Comparison of ENCODE assay signal across 22 mouse cellular contexts in genomic region chr16:90964302-90964701, GRCm38 (mm10). TPM values are rescaled to one million over a fixed set of nuclear protein-coding genes. Genes with fewer than 3 reads are reported as not detected.
DNase-seq lines count a peak whose midpoint lies in the region; ATAC-seq and TF ChIP-seq lines count a peak whose summit lies in the region.
"Had no signal": no experiment of that assay in that cellular context is flagged by ENCODE, and none has a peak within 500 bp of the region (broad histone marks: within the 10 kb centered on the region; RNA-seq: fewer than 3 reads in every experiment).

No protein-coding gene starts in this region.

- WGBS in stomach, embryonic 14.5 days, result 90% methylated on average over 10 of the region's 10 CpGs
- WGBS in stomach, postnatal 0 days, result 84% methylated on average over 10 of the region's 10 CpGs
- 34% methylated on average over 10 of the region's 10 CpGs for WGBS in liver, embryonic 15.5 days (ENCODE audit: insufficient replicate concordance)
- 93% methylated on average over 10 of the region's 10 CpGs for WGBS in midbrain, embryonic 13.5 days

- no peak for TF ChIP-seq EP300 in stomach, postnatal 0 days (optimal IDR thresholded peaks at IDR 0.05)

- no peak overlapping the region for H3K4me3 ChIP-seq in stomach, embryonic 14.5 days (ENCODE audit: low read depth, low read length)
- no peak overlapping the region for H3K4me3 ChIP-seq in stomach, postnatal 0 days (ENCODE audit: low read depth, low read length)
- peak overlapping the region; percentile 6; the same call in 1 of the 2 replicates for H3K4me3 ChIP-seq in liver, embryonic 15.5 days (replicated peaks)
- H3K4me3 ChIP-seq in midbrain, embryonic 13.5 days (replicated peaks), result no peak overlapping the region
- H3K4me3 ChIP-seq: embryonic facial prominence, embryonic 13.5 days; hindbrain, embryonic 15.5 days; midbrain, embryonic 12.5 days; myocyte; neural tube, embryonic 15.5 days had no signal

- no peak for TF ChIP-seq CTCF in stomach, postnatal 0 days (IDR thresholded peaks at IDR 0.05; ENCODE audit: low read depth)

- no peaks in the 10 kb centered on the region for H3K4me1 ChIP-seq in stomach, embryonic 14.5 days (ENCODE audit: control insufficient read depth, insufficient read depth, low read length)
- H3K4me1 ChIP-seq in stomach, postnatal 0 days (replicated peaks; ENCODE audit: control insufficient read depth, insufficient read depth), result no peaks in the 10 kb centered on the region
- H3K4me1 ChIP-seq in liver, embryonic 15.5 days (replicated peaks), result peaks cover 34% of the 10 kb centered on the region
- H3K4me1 ChIP-seq in midbrain, embryonic 13.5 days (replicated peaks), result no peaks in the 10 kb centered on the region
- H3K4me1 ChIP-seq: embryonic facial prominence, embryonic 13.5 days; hindbrain, embryonic 15.5 days; midbrain, embryonic 12.5 days; neural tube, embryonic 15.5 days had no signal

- no peak overlapping the region for H3K4me2 ChIP-seq in stomach, embryonic 14.5 days (replicated peaks; ENCODE audit: low read depth, low read length)
- H3K4me2 ChIP-seq in stomach, postnatal 0 days (replicated peaks; ENCODE audit: low read depth), result no peak overlapping the region
- H3K4me2 ChIP-seq in liver, embryonic 15.5 days, result peak overlapping the region; percentile 56
- no peak overlapping the region for H3K4me2 ChIP-seq in midbrain, embryonic 13.5 days (replicated peaks)
- H3K4me2 ChIP-seq: embryonic facial prominence, embryonic 13.5 days; hindbrain, embryonic 15.5 days; midbrain, embryonic 12.5 days; neural tube, embryonic 15.5 days had no signal

- ATAC-seq in stomach, embryonic 14.5 days (ENCODE audit: insufficient number of reproducible peaks, insufficient read depth, low FRiP score, low read depth), result peak; percentile 61; the same call in 1 of the 2 replicates
- no peak for ATAC-seq in stomach, postnatal 0 days (ENCODE audit: low FRiP score, low TSS enrichment)
- peak; percentile 89 for ATAC-seq in erythroblast, adult 5-6 weeks (replicated peaks; ENCODE audit: low FRiP score, poor library complexity, severe bottlenecking)
- peak; percentile 99 for ATAC-seq in liver, embryonic 15.5 days (ENCODE audit: insufficient read depth)
- ATAC-seq in midbrain, embryonic 13.5 days, result no peak

- peaks cover 6% of the 10 kb centered on the region; the same call in 1 of the 2 replicates for H3K36me3 ChIP-seq in stomach, embryonic 14.5 days (ENCODE audit: control insufficient read depth, insufficient read depth, low read length)
- peaks cover 6% of the 10 kb centered on the region; the same call in 1 of the 2 replicates for H3K36me3 ChIP-seq in stomach, postnatal 0 days (ENCODE audit: control insufficient read depth, insufficient read depth, low read length)
- peaks cover 79% of the 10 kb centered on the region for H3K36me3 ChIP-seq in liver, embryonic 15.5 days (replicated peaks)
- peaks cover 60% of the 10 kb centered on the region for H3K36me3 ChIP-seq in midbrain, embryonic 13.5 days

- H3K27me3 ChIP-seq in stomach, embryonic 14.5 days (ENCODE audit: control insufficient read depth, insufficient read depth, low read length), result no peaks in the 10 kb centered on the region
- no peaks in the 10 kb centered on the region for H3K27me3 ChIP-seq in stomach, postnatal 0 days (ENCODE audit: control insufficient read depth, insufficient read depth, low read length)
- H3K27me3 ChIP-seq in liver, embryonic 15.5 days, result no peaks in the 10 kb centered on the region
- no peaks in the 10 kb centered on the region for H3K27me3 ChIP-seq in midbrain, embryonic 13.5 days
- H3K27me3 ChIP-seq: embryonic facial prominence, embryonic 13.5 days; hindbrain, embryonic 15.5 days; midbrain, embryonic 12.5 days; neural tube, embryonic 15.5 days had no signal

- no peak overlapping the region for H3K27ac ChIP-seq in stomach, embryonic 14.5 days (ENCODE audit: low read length)
- no peak overlapping the region for H3K27ac ChIP-seq in stomach, postnatal 0 days (replicated peaks)
- H3K27ac ChIP-seq in liver, embryonic 15.5 days (replicated peaks), result peak overlapping the region; percentile 86
- no peak overlapping the region for H3K27ac ChIP-seq in midbrain, embryonic 13.5 days
- H3K27ac ChIP-seq: embryonic facial prominence, embryonic 13.5 days; hindbrain, embryonic 15.5 days; midbrain, embryonic 12.5 days; neural tube, embryonic 15.5 days had no signal

- no peaks in the 10 kb centered on the region for H3K9me3 ChIP-seq in stomach, embryonic 14.5 days (ENCODE audit: control insufficient read depth, low read depth, low read length)
- no peaks in the 10 kb centered on the region for H3K9me3 ChIP-seq in stomach, postnatal 0 days (ENCODE audit: control insufficient read depth, low read length)
- H3K9me3 ChIP-seq in liver, embryonic 15.5 days (replicated peaks), result no peaks in the 10 kb centered on the region
- no peaks in the 10 kb centered on the region for H3K9me3 ChIP-seq in midbrain, embryonic 13.5 days
- H3K9me3 ChIP-seq: embryonic facial prominence, embryonic 13.5 days; hindbrain, embryonic 15.5 days; midbrain, embryonic 12.5 days; neural tube, embryonic 15.5 days had no signal

- H3K9ac ChIP-seq in stomach, embryonic 14.5 days (replicated peaks; ENCODE audit: low read depth, low read length), result no peak overlapping the region
- no peak overlapping the region for H3K9ac ChIP-seq in stomach, postnatal 0 days (ENCODE audit: low read length)
- H3K9ac ChIP-seq in liver, embryonic 15.5 days, result no peak overlapping the region
- H3K9ac ChIP-seq in midbrain, embryonic 13.5 days (replicated peaks), result no peak overlapping the region
- H3K9ac ChIP-seq: embryonic facial prominence, embryonic 13.5 days; hindbrain, embryonic 15.5 days; midbrain, embryonic 12.5 days; neural tube, embryonic 15.5 days had no signal

- no peak for DNase-seq in stomach, postnatal 0 days (ENCODE audit: low spot score)
- peak; percentile 23 for DNase-seq in yolk sac, embryonic 10.5 days (ENCODE audit: low spot score)
- no peak for DNase-seq in urinary bladder, postnatal 10 days (ENCODE audit: low spot score)
- no peak for DNase-seq in gastrocnemius, postnatal 25 days
- DNase-seq: adrenal gland, adult 8-10 months; cerebellum, adult 8-10 months; kidney, adult 2 months; kidney, postnatal 14 days; left cerebral cortex, postnatal 4 days; lung, adult 2 months; lung, postnatal 4 days; right cerebral cortex, postnatal 25 days; thymus, postnatal 36 days had no signal

RNA-seq across cellular contexts. Expression of gene Cfap298, which starts 29.4 kb away (rescaled TPM):
- polyA plus RNA-seq in stomach, embryonic 14.5 days (2014; fragmentation: Nextera tagmentation; extraction: Ambion mirVana), result 36.4 and 41.2 TPM in 2 replicates
- polyA plus RNA-seq in stomach, postnatal 0 days (2015; fragmentation: Nextera tagmentation; extraction: Ambion mirVana), result 27.4 and 27.5 TPM in 2 replicates
- total RNA-seq in erythroblast, adult 5-6 weeks (2015; ENCODE audit: low replicate concordance), result 1.2 and 18.8 TPM in 2 replicates
- 7.0 and 20.1 TPM in 2 replicates for total RNA-seq in erythroblast, adult 5-6 weeks (2017; ENCODE audit: low replicate concordance)
- 17.3 and 18.1 TPM in 2 replicates for polyA plus RNA-seq in liver, embryonic 15.5 days (2015; fragmentation: Nextera tagmentation; extraction: Ambion mirVana)
- 10 to 100 TPM; 23.8 to 25.9 TPM for total RNA-seq in gastrocnemius, postnatal 25 days (2021)
- 43.3 and 47.0 TPM in 2 replicates for polyA plus RNA-seq in midbrain, embryonic 13.5 days (2015; fragmentation: Nextera tagmentation; extraction: Ambion mirVana)

RNA-seq across cellular contexts. Expression of gene Synj1, which starts 46.8 kb away (rescaled TPM):
- polyA plus RNA-seq in stomach, embryonic 14.5 days (2014; fragmentation: Nextera tagmentation; extraction: Ambion mirVana), result 17.5 and 17.8 TPM in 2 replicates
- 5.2 and 5.6 TPM in 2 replicates for polyA plus RNA-seq in stomach, postnatal 0 days (2015; fragmentation: Nextera tagmentation; extraction: Ambion mirVana)
- total RNA-seq in erythroblast, adult 5-6 weeks (2015; ENCODE audit: low replicate concordance), result 166 and 169 TPM in 2 replicates
- total RNA-seq in erythroblast, adult 5-6 weeks (2017; ENCODE audit: low replicate concordance), result 142 and 167 TPM in 2 replicates
- 19.5 and 20.6 TPM in 2 replicates for polyA plus RNA-seq in liver, embryonic 15.5 days (2015; fragmentation: Nextera tagmentation; extraction: Ambion mirVana)
- total RNA-seq in gastrocnemius, postnatal 25 days (2021), result 10 to 100 TPM in 1 of 2 experiments, 1 to 10 TPM in 1; 10.0 to 10.9 TPM
- 33.6 and 38.0 TPM in 2 replicates for polyA plus RNA-seq in midbrain, embryonic 13.5 days (2015; fragmentation: Nextera tagmentation; extraction: Ambion mirVana)

Comparison
In these comparisons a context has a peak if more than half of its experiments do, and no peak if none do; other contexts are left out.
1. ATAC-seq: peak in stomach, embryonic 14.5 days (single experiment), erythroblast, adult 5-6 weeks (single experiment) and liver, embryonic 15.5 days (single experiment); none in stomach, postnatal 0 days (single experiment) and midbrain, embryonic 13.5 days (single experiment).